Mouse (Mus musculus): ENCODE measurements around the gene Mfap1b. TPM values are rescaled to one million over a fixed set of nuclear protein-coding genes. Genes with fewer than 3 reads are reported as not detected.
"Not testable (repeated sequence)": the region's sequence is repeated elsewhere in the genome, so short reads cannot be mapped to it uniquely, and the experiment has no call there.

The Mfap1b gene
- polyA plus RNA-seq, 1 experiment from 2014 or later, result 25.5 TPM

- Histone ChIP-seq H3K9me3 (ENCODE audit: control insufficient read depth) (no peaks in the 10 kb centered on the region), H3K4me3 (ENCODE audit: low read depth, low read length) (no peak overlapping the region), H3K4me2 (replicated peaks; ENCODE audit: low read depth) (no peak overlapping the region), H3K36me3 (ENCODE audit: control insufficient read depth, insufficient read depth) (0 out of 2 replicates have a peak, but pooled peaks cover 10% of the 10 kb centered on the region), H3K27ac (ENCODE audit: low read depth, low read length) (no peak overlapping the region), H3K4me1 (replicated peaks; ENCODE audit: control insufficient read depth, insufficient read depth, low read length) (0 out of 2 replicates have a peak, but pooled peaks cover 5% of the 10 kb centered on the region), H3K27me3 (replicated peaks; ENCODE audit: control insufficient read depth, insufficient read depth, low read length) (no peaks in the 10 kb centered on the region), H3K9ac (ENCODE audit: low read depth, low read length) (no peak overlapping the region)
- WGBS, result 87% methylated on average over 8 of the region's 8 CpGs
- no peak for TF ChIP-seq CTCF (IDR thresholded peaks at IDR 0.05; ENCODE audit: low read depth)
- ATAC-seq, result no peak
Measured at GRCm38 (mm10) chr2:121511401-121511800, 37.5 kb upstream of the Mfap1b start.

GRCm38 (mm10) chr2:121509584-121509983 lies 35.7 kb upstream of the Mfap1b start:
- no peak for TF ChIP-seq CTCF (IDR thresholded peaks at IDR 0.05; ENCODE audit: low read depth)
- WGBS, result 22% methylated on average over 16 of the region's 16 CpGs
- no peak overlapping the region for H3K27ac ChIP-seq (ENCODE audit: low read depth, low read length)
- H3K4me2 ChIP-seq (replicated peaks; ENCODE audit: low read depth), result peak overlapping the region; percentile 64
- H3K4me1 ChIP-seq (replicated peaks; ENCODE audit: control insufficient read depth, insufficient read depth, low read length), result 0 out of 2 replicates have a peak, but pooled peaks cover 5% of the 10 kb centered on the region
- peak overlapping the region; percentile 43 for H3K4me3 ChIP-seq (ENCODE audit: low read depth, low read length)
- H3K27me3 ChIP-seq (replicated peaks; ENCODE audit: control insufficient read depth, insufficient read depth, low read length), result no peaks in the 10 kb centered on the region
- 0 out of 2 replicates have a peak, but pooled peaks cover 10% of the 10 kb centered on the region for H3K36me3 ChIP-seq (ENCODE audit: control insufficient read depth, insufficient read depth)
- H3K9ac ChIP-seq (ENCODE audit: low read depth, low read length), result peak overlapping the region; percentile 38
- no peaks in the 10 kb centered on the region for H3K9me3 ChIP-seq (ENCODE audit: control insufficient read depth)
- peak; percentile 65 for ATAC-seq

- TF ChIP-seq CTCF (IDR thresholded peaks at IDR 0.05; ENCODE audit: low read depth), result no peak
- ATAC-seq, result no peak
- Histone ChIP-seq H3K27ac (ENCODE audit: low read depth, low read length) (no peak overlapping the region), H3K4me2 (replicated peaks; ENCODE audit: low read depth) (peak overlapping the region; percentile 69), H3K9me3 (ENCODE audit: control insufficient read depth) (no peaks in the 10 kb centered on the region), H3K36me3 (ENCODE audit: control insufficient read depth, insufficient read depth) (0 out of 2 replicates have a peak, but pooled peaks cover 13% of the 10 kb centered on the region), H3K9ac (ENCODE audit: low read depth, low read length) (peak overlapping the region; percentile 47; the same call in 1 of the 2 replicates), H3K4me1 (replicated peaks; ENCODE audit: control insufficient read depth, insufficient read depth, low read length) (0 out of 2 replicates have a peak, but pooled peaks cover 5% of the 10 kb centered on the region), H3K27me3 (replicated peaks; ENCODE audit: control insufficient read depth, insufficient read depth, low read length) (no peaks in the 10 kb centered on the region), H3K4me3 (ENCODE audit: low read depth, low read length) (peak overlapping the region; percentile 64; the same call in 1 of the 2 replicates)
- WGBS, result 41% methylated on average over 2 of the region's 2 CpGs
Measured at GRCm38 (mm10) chr2:121507951-121508330, 34.1 kb upstream of the Mfap1b start.

- no peak for TF ChIP-seq CTCF (IDR thresholded peaks at IDR 0.05; ENCODE audit: low read depth)
- Histone ChIP-seq H3K9ac (ENCODE audit: low read depth, low read length) (peak overlapping the region; percentile 47), H3K27ac (ENCODE audit: low read depth, low read length) (no peak overlapping the region), H3K4me1 (replicated peaks; ENCODE audit: control insufficient read depth, insufficient read depth, low read length) (0 out of 2 replicates have a peak, but pooled peaks cover 5% of the 10 kb centered on the region), H3K9me3 (ENCODE audit: control insufficient read depth) (no peaks in the 10 kb centered on the region), H3K27me3 (replicated peaks; ENCODE audit: control insufficient read depth, insufficient read depth, low read length) (no peaks in the 10 kb centered on the region), H3K4me2 (replicated peaks; ENCODE audit: low read depth) (peak overlapping the region; percentile 69), H3K36me3 (ENCODE audit: control insufficient read depth, insufficient read depth) (0 out of 2 replicates have a peak, but pooled peaks cover 13% of the 10 kb centered on the region), H3K4me3 (ENCODE audit: low read depth, low read length) (peak overlapping the region; percentile 64)
- no peak for ATAC-seq
- WGBS, result 3% methylated on average over 12 of the region's 12 CpGs
Measured at GRCm38 (mm10) chr2:121507173-121507950, 33.5 kb upstream of the Mfap1b start.

GRCm38 (mm10) chr2:121505942-121506882 lies 32.3 kb upstream of the Mfap1b start, which contains the start of the genes Mfap1a and Wdr76:
Mfap1a (minus strand) TSS chr2:121506665.
Wdr76 (plus strand) TSS chr2:121506723.
- not testable (repeated sequence) for H3K4me1 ChIP-seq (replicated peaks; ENCODE audit: control insufficient read depth, insufficient read depth, low read length); H3K9me3 ChIP-seq (ENCODE audit: control insufficient read depth); H3K36me3 ChIP-seq (ENCODE audit: control insufficient read depth, insufficient read depth); H3K27me3 ChIP-seq (replicated peaks; ENCODE audit: control insufficient read depth, insufficient read depth, low read length)
- TF ChIP-seq CTCF (IDR thresholded peaks at IDR 0.05; ENCODE audit: low read depth), result peak; percentile 39
- Histone ChIP-seq H3K9ac (ENCODE audit: low read depth, low read length) (peak within 1 kb of the TSS; percentile 66), H3K27ac (ENCODE audit: low read depth, low read length) (peak within 1 kb of the TSS; percentile 75), H3K4me3 (ENCODE audit: low read depth, low read length) (peak within 1 kb of the TSS; percentile 64), H3K4me2 (replicated peaks; ENCODE audit: low read depth) (peak within 1 kb of the TSS; percentile 69)
- peak; percentile 87 for ATAC-seq
- 4% methylated on average over 40 of the region's 42 CpGs for WGBS

GRCm38 (mm10) chr2:121501550-121501949 lies 27.7 kb upstream of the Mfap1b start:
- not testable (repeated sequence) for H3K9ac ChIP-seq (ENCODE audit: low read depth, low read length); H3K4me3 ChIP-seq (ENCODE audit: low read depth, low read length); ATAC-seq; H3K4me1 ChIP-seq (replicated peaks; ENCODE audit: control insufficient read depth, insufficient read depth, low read length); H3K36me3 ChIP-seq (ENCODE audit: control insufficient read depth, insufficient read depth); H3K9me3 ChIP-seq (ENCODE audit: control insufficient read depth); H3K4me2 ChIP-seq (replicated peaks; ENCODE audit: low read depth); H3K27ac ChIP-seq (ENCODE audit: low read depth, low read length); H3K27me3 ChIP-seq (replicated peaks; ENCODE audit: control insufficient read depth, insufficient read depth, low read length)
- 100% methylated on average over 1 of the region's 6 CpGs for WGBS

GRCm38 (mm10) chr2:121484403-121484802 lies 10.5 kb upstream of the Mfap1b start:
- 64% methylated on average over 1 of the region's 2 CpGs for WGBS
- not testable (repeated sequence) for H3K9ac ChIP-seq (ENCODE audit: low read depth, low read length); H3K27ac ChIP-seq (ENCODE audit: low read depth, low read length); ATAC-seq; H3K27me3 ChIP-seq (replicated peaks; ENCODE audit: control insufficient read depth, insufficient read depth, low read length); H3K36me3 ChIP-seq (ENCODE audit: control insufficient read depth, insufficient read depth); H3K9me3 ChIP-seq (ENCODE audit: control insufficient read depth); H3K4me2 ChIP-seq (replicated peaks; ENCODE audit: low read depth); H3K4me3 ChIP-seq (ENCODE audit: low read depth, low read length); H3K4me1 ChIP-seq (replicated peaks; ENCODE audit: control insufficient read depth, insufficient read depth, low read length)
